Mouse (Mus musculus) mature B cell (primary cell): ENCODE data around the gene Ccdc85b.
"Not testable (repeated sequence)": the region's sequence is repeated elsewhere in the genome, so short reads cannot be mapped to it uniquely, and the experiment has no call there.

ENCODE experiments used
- in situ Hi-C: fragments of 300-500 bp; cut with MboI; formaldehyde crosslinking; loops from 2 replicates; pipeline ENCODE4 v1.14.3; 2019

Gene Ccdc85b

DNA sequence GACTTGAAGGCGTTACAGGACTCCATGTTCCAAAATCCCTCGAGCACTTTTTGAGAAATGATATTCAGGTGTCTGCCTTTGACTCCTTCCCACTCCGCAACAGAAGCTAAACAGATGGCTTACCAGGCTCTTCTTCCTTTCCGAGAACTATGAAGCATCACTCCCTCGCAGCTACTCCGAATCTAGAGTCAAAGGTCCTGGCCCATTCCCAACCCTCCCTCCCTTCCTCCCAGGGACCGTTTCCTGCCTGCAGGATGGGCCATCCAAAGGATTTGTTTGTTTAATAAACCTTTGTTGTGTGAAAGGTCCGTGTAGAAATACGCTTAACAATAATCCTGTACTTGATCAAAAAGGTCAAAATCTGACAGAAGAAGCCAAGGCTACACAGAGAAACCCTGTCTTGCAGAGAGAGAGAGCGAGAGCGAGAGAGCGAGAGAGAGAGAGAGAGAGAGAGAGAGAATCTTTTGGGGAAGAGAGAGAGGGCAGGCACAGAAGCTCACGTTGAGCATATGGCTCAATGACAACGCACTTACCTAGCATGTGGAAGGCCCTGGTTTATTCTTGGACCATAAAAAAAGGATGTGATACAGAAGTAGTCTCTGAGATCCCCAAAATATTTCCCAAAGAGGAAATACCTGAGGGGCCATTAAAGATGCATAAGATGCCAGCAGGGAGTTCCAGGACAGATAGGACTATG lies at the start of gene Ccdc85b:
Gene Ccdc85b (minus strand): TSS at position 149 of the 697 bp plus-strand sequence.
- in situ Hi-C loops, result no loop called here

DNA sequence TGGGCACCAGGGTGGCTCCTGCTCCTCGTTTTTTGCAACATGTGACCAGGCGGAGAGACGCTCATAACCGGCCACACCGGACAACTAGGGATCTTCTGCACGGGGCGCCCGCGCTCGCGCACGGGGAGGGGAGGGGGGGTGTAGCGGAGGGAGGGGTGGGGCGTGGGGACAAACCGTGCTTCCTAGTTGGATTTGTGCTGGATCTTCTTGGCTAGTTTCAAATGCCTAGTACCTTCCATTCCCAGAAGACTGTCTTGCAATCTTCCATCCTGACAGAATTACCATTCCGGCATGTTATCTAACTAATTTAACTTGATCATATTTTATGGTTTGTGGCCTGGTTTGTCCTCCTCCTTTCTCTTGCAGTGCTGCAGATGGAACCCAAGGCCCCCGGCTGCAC lies 46.0 kb upstream of the Ccdc85b start, which contains the start of gene 1700020D05Rik:
Gene 1700020D05Rik (minus strand): TSS at position 101 of the 400 bp plus-strand sequence.
- in situ Hi-C loops, result no loop called here

DNA sequence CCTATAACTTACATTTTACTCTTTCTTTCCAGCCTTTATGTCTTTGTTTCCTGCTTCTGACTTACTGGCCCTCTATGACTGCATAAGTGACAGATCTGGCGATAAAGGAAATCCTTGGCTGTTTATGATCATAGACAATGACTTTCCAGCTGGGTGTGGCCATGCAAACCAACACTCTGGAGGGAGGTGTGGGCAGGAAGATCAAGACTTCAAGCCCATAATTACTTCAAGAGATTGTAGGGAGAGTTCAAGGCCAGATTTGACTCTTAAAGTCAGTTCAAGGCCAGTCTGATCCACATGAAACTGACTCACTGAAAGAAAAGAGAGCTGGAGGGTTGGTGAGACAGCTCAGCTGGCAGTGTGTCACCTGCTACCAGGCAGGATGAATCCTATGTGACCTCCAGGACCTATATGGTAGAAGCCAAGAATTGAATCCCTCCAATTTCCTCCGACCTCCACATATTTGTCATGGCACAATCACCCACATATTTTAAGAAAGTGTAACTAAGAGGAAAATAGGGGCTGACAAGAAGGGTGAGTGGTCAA lies 42.7 kb upstream of the Ccdc85b start:
- in situ Hi-C loops, result no loop called here

DNA sequence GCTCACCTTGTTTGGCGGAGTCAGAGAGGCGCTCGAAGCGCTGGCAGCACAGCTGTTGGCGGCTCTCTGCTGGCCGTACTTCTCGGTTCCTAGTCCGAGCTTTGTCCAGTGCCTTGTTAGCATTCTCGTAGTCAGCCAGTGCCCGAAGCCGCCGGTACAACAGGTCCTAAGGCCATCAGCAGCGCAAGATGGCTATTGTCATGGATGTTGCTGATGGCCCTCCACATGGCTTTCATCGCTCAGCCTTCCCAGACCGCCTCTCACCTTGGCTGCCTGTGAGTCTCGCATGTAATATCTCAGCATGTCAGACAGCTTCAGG lies 38.3 kb upstream of the Ccdc85b start:
- in situ Hi-C loops, result no loop called here

DNA sequence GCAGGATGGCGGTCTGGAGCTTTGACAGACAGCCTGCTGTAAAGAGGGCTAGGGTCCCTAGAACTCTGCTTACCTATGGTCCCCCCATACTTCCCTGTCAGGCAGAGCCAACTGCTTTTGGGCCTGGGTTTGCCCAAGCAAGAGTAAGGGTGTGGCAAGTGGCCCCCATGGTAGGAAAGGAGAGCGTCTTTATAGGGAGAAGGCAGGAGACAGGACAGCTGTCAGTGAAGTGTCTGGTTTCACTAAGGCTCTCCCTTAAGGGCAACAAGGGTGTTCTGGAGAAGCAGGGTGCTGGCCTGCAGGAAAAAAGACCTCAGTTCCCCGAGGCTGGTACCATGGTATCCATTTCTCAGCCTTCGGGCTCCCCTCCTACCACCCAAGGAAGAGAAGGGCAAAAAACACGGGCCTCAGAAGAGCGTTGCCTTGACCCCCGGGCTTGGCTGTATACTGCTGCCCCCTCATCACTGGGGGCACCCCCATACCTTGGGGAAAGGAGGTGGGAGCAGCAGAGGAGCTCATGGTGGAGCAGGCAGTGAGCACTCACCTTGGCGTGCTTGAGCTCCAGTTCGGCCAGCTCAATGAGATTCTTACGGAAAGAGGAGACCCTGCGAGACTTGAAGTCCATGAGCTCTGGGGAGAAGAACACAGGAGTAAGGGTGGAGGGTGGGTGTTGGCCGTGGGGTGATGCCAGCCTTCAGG lies 37.8 kb upstream of the Ccdc85b start:
- in situ Hi-C loops, result no loop called here

DNA sequence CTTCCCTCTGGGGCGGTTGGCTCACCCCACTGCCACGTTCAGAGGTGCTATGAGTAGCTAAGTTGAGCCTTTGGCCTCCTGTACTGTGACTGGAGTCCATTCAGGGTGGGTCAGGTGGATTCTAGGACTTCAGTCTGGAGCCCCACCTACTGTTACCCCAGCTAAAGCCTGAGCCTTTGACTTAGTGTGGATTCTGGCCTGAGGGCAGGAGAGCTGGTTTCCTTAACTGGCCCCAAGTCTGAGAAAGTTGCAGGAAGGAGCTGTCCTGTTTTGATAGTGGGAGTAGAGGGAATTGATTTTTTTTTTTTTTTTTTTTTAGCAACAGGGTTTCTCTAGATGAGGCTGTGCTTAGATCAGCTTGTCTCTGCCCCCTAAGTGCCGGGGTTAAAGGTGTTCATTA lies 36.6 kb upstream of the Ccdc85b start:
- in situ Hi-C loops, result no loop called here

DNA sequence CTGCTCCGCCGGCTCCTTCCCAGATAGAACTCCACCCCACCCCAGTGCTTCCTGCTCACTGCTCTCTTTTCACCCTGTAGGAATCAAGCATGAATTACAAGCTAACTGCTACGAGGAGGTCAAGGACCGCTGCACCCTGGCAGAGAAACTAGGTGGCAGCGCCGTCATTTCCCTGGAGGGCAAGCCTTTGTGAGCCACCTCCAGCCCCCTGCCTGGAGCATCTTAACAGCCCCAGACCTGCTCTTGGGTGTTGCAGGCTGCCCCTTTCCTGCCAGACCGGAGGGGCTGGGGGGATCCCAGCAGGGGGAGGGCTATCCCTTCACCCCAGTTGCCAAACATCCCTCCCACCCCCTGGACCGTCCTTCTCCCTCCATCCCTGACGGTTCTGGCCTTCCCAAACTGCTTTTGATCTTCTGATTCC lies 35.6 kb upstream of the Ccdc85b start:
- in situ Hi-C loops, result not testable (repeated sequence)

DNA sequence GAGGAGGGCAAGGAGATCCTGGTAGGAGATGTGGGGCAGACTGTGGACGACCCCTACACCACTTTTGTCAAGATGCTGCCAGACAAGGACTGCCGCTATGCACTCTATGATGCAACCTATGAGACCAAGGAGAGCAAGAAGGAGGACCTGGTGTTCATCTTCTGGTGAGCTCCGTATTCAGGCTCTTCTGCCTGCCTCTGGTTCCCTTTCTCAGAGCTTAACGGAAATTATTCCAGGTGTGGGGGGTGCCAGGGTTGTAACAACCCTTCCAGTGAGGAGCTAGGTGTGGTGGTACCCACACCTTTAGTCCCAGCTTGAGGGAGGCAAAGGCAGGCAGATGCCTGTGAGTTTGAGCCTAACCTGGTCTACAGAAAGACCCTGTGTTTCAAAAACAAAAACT lies 34.9 kb upstream of the Ccdc85b start:
- in situ Hi-C loops, result no loop called here

DNA sequence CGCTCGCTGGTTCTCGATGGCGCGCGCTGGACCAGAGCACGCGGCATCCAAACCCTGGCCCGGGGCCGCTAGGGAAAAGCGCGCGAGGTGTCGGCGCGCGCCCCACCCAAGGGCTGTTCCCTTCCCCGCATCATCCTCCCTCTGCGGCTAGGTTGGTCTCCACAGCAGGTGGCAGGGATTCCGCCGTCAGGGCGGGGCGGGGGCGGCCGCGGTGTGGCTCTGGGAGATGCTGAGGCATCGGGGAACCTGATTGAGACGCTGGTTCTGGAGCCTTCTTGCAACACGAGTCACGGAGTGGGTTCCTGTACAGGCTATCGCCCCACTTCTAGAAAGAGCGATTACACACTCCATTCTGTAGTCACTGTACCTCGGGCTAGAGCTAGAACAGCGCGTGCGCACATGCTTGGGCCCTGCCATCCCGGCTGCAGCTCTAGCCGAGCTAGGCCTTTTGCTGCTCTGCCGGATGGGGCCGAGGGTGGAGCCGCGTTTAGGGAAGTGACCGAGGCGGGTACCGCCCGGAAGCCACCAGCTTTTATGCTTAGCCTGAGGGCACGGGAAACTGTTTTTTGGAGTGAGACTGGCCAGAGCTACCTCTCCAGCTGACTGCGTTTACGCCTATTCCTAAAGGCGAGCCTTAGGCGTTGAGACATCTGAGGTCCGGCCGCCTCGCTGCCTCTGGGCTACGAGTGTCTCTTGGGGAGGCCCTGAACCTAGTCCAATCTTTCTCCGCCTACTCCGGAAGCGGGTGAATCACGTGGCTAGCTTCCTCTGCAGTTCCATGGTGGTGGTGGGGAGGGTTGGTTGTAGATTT lies 33.4 kb upstream of the Ccdc85b start:
- in situ Hi-C loops, result no loop called here

DNA sequence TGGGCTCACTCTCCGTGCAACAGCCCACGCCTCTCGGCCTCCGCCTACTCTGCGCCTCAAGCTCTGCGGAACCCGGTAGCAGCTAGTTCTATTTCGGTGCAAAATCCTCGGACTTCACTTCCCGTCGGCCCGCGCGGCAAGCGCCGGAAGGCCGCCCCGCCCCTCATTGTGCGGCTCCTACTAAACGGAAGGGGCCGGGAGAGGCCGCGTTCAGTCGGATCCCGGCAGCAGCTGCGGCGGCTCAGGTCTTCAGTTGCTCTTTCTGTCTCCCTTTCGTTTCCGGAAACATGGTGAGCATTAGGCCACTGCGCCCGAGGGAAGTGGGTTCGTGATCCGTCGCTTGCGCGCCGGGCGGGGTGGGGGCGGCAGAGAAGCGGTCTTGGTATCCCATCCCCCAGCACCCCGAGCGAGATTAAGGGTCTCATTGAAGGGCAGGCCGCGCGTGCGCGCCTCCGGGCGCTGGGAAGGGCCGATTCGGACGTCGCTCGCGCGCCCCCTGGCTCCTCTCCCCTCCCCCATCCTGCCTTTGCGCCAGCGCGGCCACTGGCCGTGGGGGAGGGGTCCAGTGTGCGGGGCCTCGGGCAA lies 32.7 kb upstream of the Ccdc85b start, which contains the start of gene Cfl1:
Gene Cfl1 (plus strand): TSS at position 143 of the 585 bp plus-strand sequence.
- in situ Hi-C loops, result no loop called here

DNA sequence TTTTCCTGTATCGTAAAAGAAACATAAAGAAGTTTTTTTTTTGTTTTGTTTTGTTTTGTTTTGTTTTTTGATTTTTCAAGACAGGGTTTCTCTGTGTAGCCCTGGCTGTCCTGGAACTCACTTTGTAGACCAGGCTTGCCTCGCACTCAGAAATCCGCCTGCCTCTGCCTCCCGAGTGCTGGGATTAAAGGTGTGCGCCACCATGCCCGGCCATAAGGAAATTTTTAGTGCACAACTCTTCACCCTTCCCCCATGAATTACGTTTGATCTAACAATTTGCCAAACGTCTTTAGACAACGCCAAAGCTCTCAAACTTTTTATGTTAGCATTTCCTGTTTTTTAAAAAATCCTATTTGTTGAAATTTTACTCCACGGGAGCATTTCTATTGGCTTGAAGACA lies 32.0 kb upstream of the Ccdc85b start:
- in situ Hi-C loops, result not testable (repeated sequence)

DNA sequence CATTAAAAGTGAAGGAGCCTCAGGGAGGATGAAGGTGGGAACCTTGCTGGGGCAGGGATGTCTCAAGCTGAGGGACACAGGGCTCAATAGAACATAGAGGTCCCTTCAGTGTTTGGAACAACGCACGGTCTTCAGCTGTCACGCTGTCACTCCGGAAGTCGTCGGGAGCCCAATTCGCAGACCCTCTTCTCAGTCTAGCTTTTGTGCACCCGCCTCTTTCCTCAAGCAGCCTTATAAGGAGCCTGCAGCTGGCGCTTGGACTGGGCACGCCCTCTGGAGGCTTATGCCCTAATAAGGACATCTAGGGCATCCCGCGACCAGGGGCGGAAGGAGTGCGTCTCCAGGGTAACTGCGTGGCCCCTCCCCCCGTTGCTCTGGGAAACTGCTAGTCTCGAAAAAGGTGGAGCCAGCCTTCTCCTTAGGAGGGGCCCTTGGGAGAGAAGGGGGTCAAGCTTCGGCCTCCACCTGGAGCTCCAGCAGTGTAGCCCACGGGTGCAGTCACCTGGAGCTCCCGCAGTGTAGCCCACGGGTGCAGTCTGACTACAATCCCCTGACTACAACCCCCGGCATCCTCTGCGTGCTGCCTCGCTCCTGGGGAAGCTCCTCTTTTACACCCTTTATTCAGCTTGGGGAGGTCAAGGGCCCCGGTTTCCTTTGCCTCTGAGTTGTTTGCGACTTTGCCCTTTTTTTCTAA lies 31.3 kb upstream of the Ccdc85b start:
- in situ Hi-C loops, result no loop called here

DNA sequence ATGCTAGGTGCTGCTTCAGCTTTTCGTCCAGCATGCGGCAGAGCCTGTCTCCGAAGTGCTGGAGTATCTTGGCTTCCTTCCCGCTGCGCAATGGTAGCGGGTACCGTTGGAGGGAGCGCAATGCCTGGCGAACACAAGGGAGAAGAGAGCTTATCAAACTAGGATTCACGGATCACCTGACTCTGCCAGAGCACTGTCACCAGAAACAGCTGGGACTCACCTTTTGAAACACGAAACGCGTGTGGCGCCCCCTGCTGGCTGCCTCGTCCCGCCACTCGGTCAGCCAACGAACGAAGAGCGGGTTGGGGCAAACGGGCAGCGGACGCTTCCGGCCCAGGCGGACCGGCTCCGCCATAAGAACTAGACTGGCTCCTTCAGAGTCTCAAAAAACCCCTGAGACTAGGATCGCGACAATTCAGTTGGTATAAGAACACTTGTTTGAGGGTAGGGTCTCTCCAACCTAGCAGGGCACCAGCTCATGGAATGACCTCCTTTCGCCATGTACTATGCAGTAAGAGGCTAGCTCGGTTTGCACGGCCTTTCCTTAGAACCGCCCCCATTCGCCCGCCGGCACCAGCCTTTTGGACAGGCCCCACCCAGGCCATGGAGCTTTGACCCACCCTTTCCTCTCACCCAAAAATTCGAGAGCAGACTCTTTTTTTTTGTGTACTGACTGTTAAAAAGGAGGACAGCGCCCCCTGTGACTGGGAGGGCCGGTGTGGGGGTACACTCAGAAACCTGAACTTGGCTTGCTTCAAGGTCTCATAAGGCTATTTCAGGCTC lies 30.3 kb upstream of the Ccdc85b start, which contains the start of gene Mus81:
Gene Mus81 (minus strand): TSS at position 635 of the 783 bp plus-strand sequence.
- in situ Hi-C loops, result no loop called here

DNA sequence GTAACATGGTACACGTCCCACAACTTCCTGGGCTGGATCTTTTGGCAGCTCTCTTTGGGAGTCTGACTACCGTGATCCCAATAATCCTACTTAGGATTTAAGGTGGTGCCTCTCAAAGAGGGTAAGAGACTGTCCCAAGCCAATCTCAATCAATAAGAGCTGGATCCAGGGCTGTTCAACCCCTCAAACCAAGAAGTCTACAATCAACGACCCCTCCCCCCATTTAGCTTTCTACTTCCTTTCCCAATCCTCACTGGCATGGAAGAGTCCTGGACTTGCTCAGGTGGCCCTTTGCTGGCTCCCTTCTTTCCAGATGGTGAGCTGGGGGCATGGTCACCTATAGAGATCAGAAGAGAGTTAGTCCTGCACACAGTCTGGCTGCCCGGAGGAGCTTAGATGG lies 29.1 kb upstream of the Ccdc85b start:
- in situ Hi-C loops, result no loop called here

DNA sequence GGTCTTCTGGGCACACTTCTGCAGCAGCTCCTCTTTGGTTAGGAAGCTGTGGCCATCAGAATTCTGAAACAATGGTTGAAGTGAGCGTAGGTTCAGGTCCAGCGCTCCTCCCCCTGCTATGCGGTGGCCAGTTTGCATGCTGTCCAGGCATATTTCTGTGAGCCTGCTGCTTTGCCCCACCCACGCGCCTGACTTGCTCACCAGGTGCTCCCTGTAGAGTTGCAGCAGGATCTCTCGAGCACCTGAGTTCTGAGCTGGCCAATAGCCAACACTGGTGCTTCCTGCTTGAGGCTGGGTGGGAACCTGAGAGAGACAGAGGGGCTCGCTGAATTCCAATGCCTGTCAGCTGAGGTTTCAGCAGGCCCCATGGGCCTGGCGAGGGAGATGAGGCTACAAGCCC lies 28.6 kb upstream of the Ccdc85b start:
- in situ Hi-C loops, result no loop called here

DNA sequence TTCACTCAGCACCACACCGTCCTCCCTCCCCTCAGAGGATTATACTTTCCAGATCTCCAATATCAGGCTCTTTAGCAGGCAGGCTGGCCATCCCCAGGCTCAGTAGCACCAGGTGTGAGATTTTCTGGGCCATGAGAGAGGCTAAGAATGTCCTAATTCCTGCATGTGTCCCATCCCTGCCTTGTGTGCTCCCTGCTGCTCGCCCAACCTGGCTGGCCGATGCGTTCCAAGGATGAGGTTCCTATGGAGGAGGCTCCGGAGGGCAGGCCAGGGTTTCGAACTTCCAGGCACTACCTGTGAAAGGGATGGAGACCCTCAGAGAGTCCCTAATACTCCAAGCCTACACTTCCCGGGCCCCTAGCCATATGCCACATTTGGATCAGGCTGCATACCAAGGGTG lies 28.1 kb upstream of the Ccdc85b start:
- in situ Hi-C loops, result no loop called here

DNA sequence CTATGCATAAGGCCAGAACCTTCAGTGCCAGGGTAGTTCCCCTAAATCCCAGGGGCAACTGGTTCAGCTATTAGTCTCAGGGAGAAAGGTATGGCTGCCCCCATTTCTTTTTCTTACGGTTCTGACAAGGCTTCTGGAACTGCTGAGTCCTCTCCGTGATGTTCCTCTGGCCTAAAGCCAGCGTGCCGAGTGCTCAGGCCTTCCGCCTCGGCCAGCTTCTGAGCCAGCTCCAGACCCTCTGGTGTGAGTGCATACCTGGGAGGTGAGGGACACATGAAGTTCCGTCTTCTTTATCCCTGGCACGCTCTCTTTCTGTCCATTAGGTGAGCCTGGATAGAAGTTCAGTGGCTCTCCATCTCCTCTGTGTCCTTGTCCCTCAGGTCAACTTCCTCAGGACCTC lies 27.7 kb upstream of the Ccdc85b start:
- in situ Hi-C loops, result no loop called here

DNA sequence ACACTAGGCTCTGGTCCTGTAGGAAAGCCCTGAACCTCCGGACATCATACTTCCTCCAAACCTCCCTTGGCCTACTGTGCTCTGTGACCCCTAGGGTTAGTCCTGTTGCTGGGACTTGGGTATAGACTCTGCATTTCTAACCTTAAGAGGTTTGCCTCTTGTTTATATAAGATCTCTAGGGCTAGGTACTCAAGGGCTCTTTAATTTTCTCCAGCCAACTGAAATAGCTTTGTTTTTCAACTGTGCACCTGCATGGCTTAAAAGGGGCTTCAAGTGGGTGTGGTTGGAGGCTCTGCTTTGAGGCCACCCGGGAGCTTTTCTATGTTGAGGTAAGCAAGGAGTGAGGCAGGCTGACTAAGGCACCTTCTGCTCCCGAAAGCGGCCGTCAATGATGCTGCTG lies 26.8 kb upstream of the Ccdc85b start:
- in situ Hi-C loops, result no loop called here

DNA sequence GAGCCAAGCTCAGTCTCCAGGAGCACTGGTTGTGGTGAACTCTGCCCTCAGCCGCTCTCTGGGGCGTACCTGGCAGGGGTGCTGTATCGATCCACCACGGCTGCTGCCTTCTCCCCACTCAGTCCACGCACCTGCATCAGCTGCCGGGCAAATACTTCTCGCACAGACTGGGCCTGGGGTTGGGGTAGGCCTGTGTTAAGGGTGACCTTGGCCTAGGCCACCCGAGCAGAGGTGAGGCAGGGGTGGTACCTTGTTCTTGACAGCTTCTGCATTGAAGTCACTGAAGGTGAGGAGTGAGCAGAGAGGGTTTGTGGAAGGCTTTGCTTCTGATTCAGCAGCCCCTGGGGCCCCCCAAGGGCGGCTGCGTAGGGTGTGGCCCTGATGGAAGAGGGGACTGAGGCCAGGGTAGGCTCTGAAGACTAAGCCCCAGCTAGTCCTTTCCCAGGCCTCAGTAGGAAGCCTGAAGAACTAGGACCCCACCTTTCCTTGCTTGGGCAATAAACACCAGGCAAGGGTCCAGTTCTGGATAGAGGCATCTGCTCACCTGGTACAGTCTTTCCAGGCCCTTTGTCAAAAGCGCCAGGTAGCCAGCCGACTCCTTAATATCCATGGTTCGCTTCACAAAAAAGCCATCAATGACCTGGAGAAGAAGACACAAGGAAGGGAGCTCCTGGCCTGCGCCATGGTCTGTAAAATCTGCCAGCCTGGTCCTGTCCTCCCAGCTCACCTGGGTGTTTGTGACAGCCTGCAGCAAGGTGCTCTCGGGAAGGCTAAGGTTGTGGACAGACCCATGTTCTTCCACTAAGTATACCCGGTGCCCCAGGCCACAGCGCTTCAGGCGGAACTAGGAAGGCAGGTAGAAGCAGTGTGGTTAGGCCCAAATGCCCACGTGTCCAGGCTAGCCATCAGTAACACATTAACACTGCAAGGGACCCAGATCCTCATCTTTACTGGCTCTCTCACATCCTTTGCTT lies 26.0 kb upstream of the Ccdc85b start:
- in situ Hi-C loops, result no loop called here
